Mouse (Mus musculus): ENCODE measurements around the gene Car10.

Gene Car10

DNA sequence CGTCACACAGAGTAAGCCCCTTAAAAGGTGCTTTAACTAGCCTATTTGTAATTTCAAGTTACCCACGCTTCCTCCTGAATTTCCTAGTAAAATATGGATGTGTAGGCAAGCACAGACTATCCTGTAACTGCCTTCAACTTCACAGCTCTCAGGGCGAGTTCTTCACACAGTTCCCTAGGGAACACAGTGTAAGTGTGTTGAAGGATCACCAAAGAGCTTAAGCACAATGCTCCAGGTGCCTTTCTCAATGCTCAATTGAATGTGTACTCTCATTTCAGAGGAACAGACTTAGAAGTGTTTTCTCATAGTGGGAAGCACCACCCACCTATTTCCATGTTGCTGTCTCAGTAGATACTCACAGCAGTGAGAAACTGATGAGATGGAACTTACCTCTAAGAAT is 492.8 kb downstream of the Car10 start:
- DNase-seq, result no peak

GRCm38 (mm10) chr11:93594033-93594432 is 496.2 kb downstream of the Car10 start:
- no peak for DNase-seq

DNA sequence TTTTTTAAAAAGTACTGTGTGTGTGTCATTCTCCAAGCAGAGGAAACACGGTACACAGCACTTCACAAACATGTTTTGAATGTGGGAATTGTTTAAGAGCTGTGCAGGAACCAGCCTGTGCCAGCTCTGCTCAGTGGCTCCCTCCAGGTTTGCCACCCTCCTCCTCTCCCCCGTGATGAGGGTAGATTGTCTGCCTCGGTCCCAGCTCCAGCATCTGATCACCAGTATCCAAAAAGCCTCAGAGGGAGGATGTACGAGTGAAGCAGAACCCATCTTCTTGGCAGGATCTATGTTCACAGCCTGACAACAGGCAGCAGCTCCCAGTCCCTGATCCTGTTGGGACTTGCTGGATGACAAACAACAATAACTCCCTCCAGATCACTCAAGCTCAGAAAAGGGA is 500.3 kb downstream of the Car10 start:
- no peak for DNase-seq

- no peak for DNase-seq
Observed at GRCm38 (mm10) chr11:93599755-93600154, 501.9 kb downstream of the Car10 start.

DNA sequence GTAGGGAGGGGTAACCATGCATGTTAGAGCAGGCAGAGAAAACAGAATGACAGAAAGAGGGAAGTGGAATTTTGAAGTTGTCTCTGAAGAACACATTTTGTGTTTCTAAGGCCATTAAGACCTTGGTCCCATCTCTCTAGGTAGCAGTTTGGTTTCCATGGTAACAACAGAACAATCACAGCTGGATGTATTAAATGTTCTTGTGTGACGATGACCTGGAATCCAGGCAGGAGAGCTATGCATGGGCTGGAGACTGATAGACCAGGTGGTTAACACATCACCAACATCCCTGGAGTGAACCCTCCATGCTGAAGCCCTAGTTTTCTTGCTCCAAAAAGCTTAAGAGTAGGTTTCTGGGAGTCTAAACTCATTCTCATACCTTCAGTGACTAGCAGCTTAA is 505.7 kb downstream of the Car10 start:
- no peak for DNase-seq

- no peak for DNase-seq
Observed at GRCm38 (mm10) chr11:93607111-93607510, 509.3 kb downstream of the Car10 start.

- DNase-seq, result no peak
Observed at GRCm38 (mm10) chr11:93608716-93609115, 510.9 kb downstream of the Car10 start.

- DNase-seq, result no peak
Observed at GRCm38 (mm10) chr11:93612071-93612470, 514.2 kb downstream of the Car10 start.

DNA sequence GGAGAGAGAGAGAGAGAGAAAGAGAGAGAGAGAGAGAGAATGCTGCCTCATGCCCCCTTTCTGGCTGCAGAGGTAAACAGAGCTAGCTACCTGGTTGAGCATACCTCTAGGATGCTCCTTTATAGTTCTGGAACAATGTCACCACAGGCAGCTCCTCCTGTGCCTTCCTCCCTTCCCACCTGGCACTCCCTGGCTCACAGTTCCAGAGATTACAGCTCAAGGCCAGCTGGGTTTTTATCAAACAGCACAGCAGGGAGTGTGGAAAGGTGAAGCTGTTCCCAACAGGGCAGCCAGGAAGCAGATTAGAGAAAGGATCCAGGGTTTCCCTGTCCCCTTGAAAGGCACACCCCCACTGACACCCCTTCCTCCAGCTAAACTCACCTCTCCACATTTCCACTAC is 517.0 kb downstream of the Car10 start:
- DNase-seq, result no peak

- no peak for DNase-seq
Observed at GRCm38 (mm10) chr11:93623605-93624004, 525.8 kb downstream of the Car10 start.

DNA sequence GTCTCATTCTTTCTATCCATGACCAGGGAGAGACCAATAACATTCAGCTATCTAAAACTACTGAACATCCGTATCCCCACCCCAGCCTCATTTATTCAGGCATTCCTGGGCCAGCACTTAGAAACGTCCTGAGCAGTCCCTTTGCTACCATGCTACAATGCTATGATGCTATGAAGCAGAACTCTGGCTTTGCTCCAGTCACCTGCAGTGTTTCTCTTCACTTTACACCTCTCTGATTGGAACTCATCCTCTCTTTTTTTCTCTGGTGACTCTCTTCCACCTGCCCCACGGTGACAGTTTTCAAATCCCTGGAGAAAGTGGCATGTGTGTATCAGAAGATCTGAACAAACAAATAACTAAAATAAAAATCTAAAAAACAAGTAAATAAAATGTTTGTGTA is 541.6 kb downstream of the Car10 start:
- no peak for DNase-seq

GRCm38 (mm10) chr11:93640954-93641353 is 543.1 kb downstream of the Car10 start:
- no peak for DNase-seq

GRCm38 (mm10) chr11:93642331-93642730 is 544.5 kb downstream of the Car10 start:
- no peak for DNase-seq

DNA sequence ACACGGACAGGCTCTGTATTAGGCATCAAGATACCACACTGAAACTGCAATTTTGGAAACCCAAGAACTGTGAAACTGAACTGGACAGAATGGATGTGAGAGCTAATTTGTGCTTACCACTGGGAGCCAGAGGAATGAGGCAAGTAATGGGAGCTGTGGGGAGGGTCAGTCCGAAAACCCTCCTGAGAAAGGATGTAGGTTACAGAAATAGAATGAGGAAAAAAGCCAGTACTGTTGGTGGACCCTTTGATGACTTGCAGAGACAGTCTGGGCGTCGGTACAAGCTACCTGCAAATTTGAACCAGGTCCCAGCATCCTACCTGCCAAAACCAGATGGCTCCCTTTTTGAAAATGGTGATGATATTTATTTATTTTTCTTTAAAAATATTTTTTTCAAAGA is 545.2 kb downstream of the Car10 start:
- DNase-seq, result no peak

DNA sequence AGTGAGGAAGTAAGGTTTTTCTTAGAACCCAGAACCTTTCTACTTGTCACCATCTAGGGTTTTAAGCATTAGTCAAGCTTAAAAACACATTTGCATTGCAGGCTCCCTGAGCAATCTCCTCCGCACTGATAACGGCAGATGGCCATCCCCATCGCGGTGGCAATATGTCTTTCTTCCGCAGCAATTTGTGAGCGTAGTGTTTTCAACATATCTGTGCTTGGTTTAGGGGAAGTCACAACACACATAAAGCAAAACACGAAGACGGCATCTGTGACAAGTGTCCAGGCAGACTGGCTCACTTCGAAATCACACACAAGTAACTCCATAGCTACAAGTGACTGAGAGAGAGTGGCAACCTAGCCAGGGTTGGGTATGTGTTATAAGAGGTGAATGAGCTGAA is 545.6 kb downstream of the Car10 start:
- DNase-seq, result no peak

- DNase-seq, result no peak
Observed at GRCm38 (mm10) chr11:93646216-93646615, 548.4 kb downstream of the Car10 start.
